Mouse (Mus musculus): Measurements from ENCODE around the gene Slc22a1. TPM values are rescaled to one million over a fixed set of nuclear protein-coding genes. Genes with fewer than 3 reads are reported as not detected.

The Slc22a1 gene
- polyA plus RNA-seq, 1 experiment from 2014 or later: not detected

GRCm38 (mm10) chr17:12691899-12692298 lies 16.3 kb upstream of the Slc22a1 start:
- H3K4me3 ChIP-seq (ENCODE audit: low read depth, low read length): no peak overlapping the region
- WGBS: 98% methylated on average over 7 of the region's 7 CpGs
- H3K27me3 ChIP-seq (ENCODE audit: control insufficient read depth, insufficient read depth, low read length): no peaks in the 10 kb centered on the region
- peaks cover 11% of the 10 kb centered on the region; the same call in 1 of the 2 replicates for H3K36me3 ChIP-seq (ENCODE audit: control insufficient read depth, insufficient read depth, low read length)
- no peak overlapping the region for H3K9ac ChIP-seq (ENCODE audit: low read length)
- no peak overlapping the region for H3K27ac ChIP-seq (ENCODE audit: low read depth, low read length)
- DNase-seq (ENCODE audit: low spot score): no peak
- no peak for ATAC-seq (replicated peaks; ENCODE audit: low FRiP score)
- H3K4me1 ChIP-seq (replicated peaks; ENCODE audit: control insufficient read depth, insufficient read depth, low read length): no peaks in the 10 kb centered on the region
- no peak overlapping the region for H3K4me2 ChIP-seq (ENCODE audit: low read depth, low read length, severe bottlenecking)
- no peaks in the 10 kb centered on the region for H3K9me3 ChIP-seq (ENCODE audit: control insufficient read depth, low read length)

GRCm38 (mm10) chr17:12689537-12689936 lies 13.9 kb upstream of the Slc22a1 start:
- Histone ChIP-seq H3K27me3 (ENCODE audit: control insufficient read depth, insufficient read depth, low read length) (no peaks in the 10 kb centered on the region), H3K4me3 (ENCODE audit: low read depth, low read length) (no peak overlapping the region), H3K36me3 (ENCODE audit: control insufficient read depth, insufficient read depth, low read length) (peaks cover 7% of the 10 kb centered on the region; the same call in 1 of the 2 replicates), H3K4me2 (ENCODE audit: low read depth, low read length, severe bottlenecking) (no peak overlapping the region), H3K9me3 (ENCODE audit: control insufficient read depth, low read length) (no peaks in the 10 kb centered on the region), H3K4me1 (replicated peaks; ENCODE audit: control insufficient read depth, insufficient read depth, low read length) (no peaks in the 10 kb centered on the region), H3K9ac (ENCODE audit: low read length) (no peak overlapping the region), H3K27ac (ENCODE audit: low read depth, low read length) (no peak overlapping the region)
- 87% methylated on average over 3 of the region's 3 CpGs for WGBS
- DNase-seq (ENCODE audit: low spot score) (no peak), ATAC-seq (replicated peaks; ENCODE audit: low FRiP score) (no peak)

GRCm38 (mm10) chr17:12688427-12689110 lies 12.9 kb upstream of the Slc22a1 start:
- no peak for ATAC-seq (replicated peaks; ENCODE audit: low FRiP score)
- H3K4me3 ChIP-seq (ENCODE audit: low read depth, low read length): no peak overlapping the region
- WGBS: 95% methylated on average over 20 of the region's 20 CpGs
- H3K4me2 ChIP-seq (ENCODE audit: low read depth, low read length, severe bottlenecking): no peak overlapping the region
- no peaks in the 10 kb centered on the region for H3K9me3 ChIP-seq (ENCODE audit: control insufficient read depth, low read length)
- no peak overlapping the region for H3K27ac ChIP-seq (ENCODE audit: low read depth, low read length)
- DNase-seq (ENCODE audit: low spot score): no peak
- no peaks in the 10 kb centered on the region for H3K4me1 ChIP-seq (replicated peaks; ENCODE audit: control insufficient read depth, insufficient read depth, low read length)
- H3K36me3 ChIP-seq (ENCODE audit: control insufficient read depth, insufficient read depth, low read length): peaks cover 8% of the 10 kb centered on the region; the same call in 1 of the 2 replicates
- H3K9ac ChIP-seq (ENCODE audit: low read length): no peak overlapping the region
- no peaks in the 10 kb centered on the region for H3K27me3 ChIP-seq (ENCODE audit: control insufficient read depth, insufficient read depth, low read length)

- Histone ChIP-seq H3K4me1 (replicated peaks; ENCODE audit: control insufficient read depth, insufficient read depth, low read length) (no peaks in the 10 kb centered on the region), H3K9me3 (ENCODE audit: control insufficient read depth, low read length) (no peaks in the 10 kb centered on the region), H3K27ac (ENCODE audit: low read depth, low read length) (no peak overlapping the region), H3K27me3 (ENCODE audit: control insufficient read depth, insufficient read depth, low read length) (no peaks in the 10 kb centered on the region), H3K36me3 (ENCODE audit: control insufficient read depth, insufficient read depth, low read length) (peaks cover 8% of the 10 kb centered on the region; the same call in 1 of the 2 replicates), H3K4me2 (ENCODE audit: low read depth, low read length, severe bottlenecking) (no peak overlapping the region), H3K9ac (ENCODE audit: low read length) (no peak overlapping the region), H3K4me3 (ENCODE audit: low read depth, low read length) (no peak overlapping the region)
- DNase-seq (ENCODE audit: low spot score) (no peak), ATAC-seq (replicated peaks; ENCODE audit: low FRiP score) (no peak)
- WGBS: 90% methylated on average over 7 of the region's 7 CpGs
These were observed 9.4 kb upstream of the Slc22a1 start for GRCm38 (mm10) chr17:12684928-12685624.

- H3K4me3 ChIP-seq (ENCODE audit: low read depth, low read length): no peak overlapping the region
- H3K27me3 ChIP-seq (ENCODE audit: control insufficient read depth, insufficient read depth, low read length): no peaks in the 10 kb centered on the region
- no peak overlapping the region for H3K9ac ChIP-seq (ENCODE audit: low read length)
- DNase-seq (ENCODE audit: low spot score) (no peak), ATAC-seq (replicated peaks; ENCODE audit: low FRiP score) (no peak)
- H3K27ac ChIP-seq (ENCODE audit: low read depth, low read length): no peak overlapping the region
- WGBS: 74% methylated on average over 4 of the region's 4 CpGs
- H3K36me3 ChIP-seq (ENCODE audit: control insufficient read depth, insufficient read depth, low read length): peaks cover 4% of the 10 kb centered on the region; the same call in 1 of the 2 replicates
- H3K4me1 ChIP-seq (replicated peaks; ENCODE audit: control insufficient read depth, insufficient read depth, low read length): no peaks in the 10 kb centered on the region
- no peaks in the 10 kb centered on the region for H3K9me3 ChIP-seq (ENCODE audit: control insufficient read depth, low read length)
- no peak overlapping the region for H3K4me2 ChIP-seq (ENCODE audit: low read depth, low read length, severe bottlenecking)
These were observed 8.8 kb upstream of the Slc22a1 start for GRCm38 (mm10) chr17:12684412-12684811.

GRCm38 (mm10) chr17:12683582-12683981 lies 8.0 kb upstream of the Slc22a1 start:
- H3K36me3 ChIP-seq (ENCODE audit: control insufficient read depth, insufficient read depth, low read length): peaks cover 4% of the 10 kb centered on the region; the same call in 1 of the 2 replicates
- H3K4me3 ChIP-seq (ENCODE audit: low read depth, low read length): no peak overlapping the region
- H3K9ac ChIP-seq (ENCODE audit: low read length): no peak overlapping the region
- no peaks in the 10 kb centered on the region for H3K4me1 ChIP-seq (replicated peaks; ENCODE audit: control insufficient read depth, insufficient read depth, low read length)
- DNase-seq (ENCODE audit: low spot score) (no peak), ATAC-seq (replicated peaks; ENCODE audit: low FRiP score) (no peak)
- no peaks in the 10 kb centered on the region for H3K9me3 ChIP-seq (ENCODE audit: control insufficient read depth, low read length)
- no peaks in the 10 kb centered on the region for H3K27me3 ChIP-seq (ENCODE audit: control insufficient read depth, insufficient read depth, low read length)
- 96% methylated on average over 13 of the region's 13 CpGs for WGBS
- no peak overlapping the region for H3K27ac ChIP-seq (ENCODE audit: low read depth, low read length)
- H3K4me2 ChIP-seq (ENCODE audit: low read depth, low read length, severe bottlenecking): no peak overlapping the region

- ATAC-seq (replicated peaks; ENCODE audit: low FRiP score): no peak
- Histone ChIP-seq H3K9me3 (ENCODE audit: control insufficient read depth, low read length) (no peaks in the 10 kb centered on the region), H3K36me3 (ENCODE audit: control insufficient read depth, insufficient read depth, low read length) (no peaks in the 10 kb centered on the region; the same call in 1 of the 2 replicates)
These were observed 2.6 kb upstream of the Slc22a1 start for GRCm38 (mm10) chr17:12678261-12678660.

GRCm38 (mm10) chr17:12677139-12677538 lies 1.5 kb upstream of the Slc22a1 start:
- Histone ChIP-seq H3K9ac (ENCODE audit: low read length) (no peak overlapping the region), H3K9me3 (ENCODE audit: control insufficient read depth, low read length) (no peaks in the 10 kb centered on the region), H3K4me3 (ENCODE audit: low read depth, low read length) (no peak overlapping the region), H3K36me3 (ENCODE audit: control insufficient read depth, insufficient read depth, low read length) (no peaks in the 10 kb centered on the region), H3K27me3 (ENCODE audit: control insufficient read depth, insufficient read depth, low read length) (no peaks in the 10 kb centered on the region), H3K4me2 (ENCODE audit: low read depth, low read length, severe bottlenecking) (no peak overlapping the region), H3K27ac (ENCODE audit: low read depth, low read length) (no peak overlapping the region), H3K4me1 (replicated peaks; ENCODE audit: control insufficient read depth, insufficient read depth, low read length) (no peaks in the 10 kb centered on the region)
- DNase-seq (ENCODE audit: low spot score) (no peak), ATAC-seq (replicated peaks; ENCODE audit: low FRiP score) (no peak)

More at GRCm38 (mm10) chr17:12678261-12678660, 2.6 kb upstream of the Slc22a1 start:
- DNase-seq (ENCODE audit: low spot score): no peak
- Histone ChIP-seq H3K4me2 (ENCODE audit: low read depth, low read length, severe bottlenecking) (no peak overlapping the region), H3K27ac (ENCODE audit: low read depth, low read length) (no peak overlapping the region), H3K4me3 (ENCODE audit: low read depth, low read length) (no peak overlapping the region), H3K4me1 (replicated peaks; ENCODE audit: control insufficient read depth, insufficient read depth, low read length) (no peaks in the 10 kb centered on the region), H3K27me3 (ENCODE audit: control insufficient read depth, insufficient read depth, low read length) (no peaks in the 10 kb centered on the region), H3K9ac (ENCODE audit: low read length) (no peak overlapping the region)
